ENCODE assay signal across 9 mouse cellular contexts in genomic region chr4:154328836-154329235, GRCm38 (mm10). TPM values are rescaled to one million over a fixed set of nuclear protein-coding genes. Genes with fewer than 3 reads are reported as not detected.
DNase-seq lines count a peak whose midpoint lies in the region; ATAC-seq and TF ChIP-seq lines count a peak whose summit lies in the region.
"Had no signal": no experiment of that assay in that cellular context is flagged by ENCODE, and none has a peak within 500 bp of the region (broad histone marks: within the 10 kb centered on the region; RNA-seq: fewer than 3 reads in every experiment).

No protein-coding gene starts in this region.

- DNase-seq in ES-CJ7 (ENCODE audit: low read depth, low spot score), result peak; percentile 80
- DNase-seq in brain, adult 2 months (ENCODE audit: low read depth, low spot score), result peak; percentile 72
- DNase-seq in embryonic facial prominence, embryonic 14.5 days (ENCODE audit: low spot score), result peak; percentile 74
- DNase-seq in kidney, postnatal 10 days, result peak; percentile 83
- DNase-seq in liver, adult 2 months (ENCODE audit: extremely low read depth, low read depth, low spot score), result peak; percentile 19
- peak; percentile 84 for DNase-seq in neural tube, embryonic 10.5 days (ENCODE audit: extremely low spot score, low spot score)
- DNase-seq in thymus, postnatal 36 days, result peak; percentile 30 to 46

- no peaks in the 10 kb centered on the region for H3K27me3 ChIP-seq in embryonic facial prominence, embryonic 14.5 days (replicated peaks; ENCODE audit: control insufficient read depth, insufficient read depth, low read length)
- no peaks in the 10 kb centered on the region for H3K27me3 ChIP-seq in heart, embryonic 16.5 days (ENCODE audit: control insufficient read depth, insufficient read depth, low read length)
- no peaks in the 10 kb centered on the region for H3K27me3 ChIP-seq in liver, adult 2 months (ENCODE audit: control insufficient read depth, insufficient read depth, low read length)

- no peak for TF ChIP-seq POLR2A in liver, adult 2 months (IDR thresholded peaks at IDR 0.05; ENCODE audit: extremely low read depth, insufficient read depth, low read length)

- no peaks in the 10 kb centered on the region for H3K9me3 ChIP-seq in embryonic facial prominence, embryonic 14.5 days (ENCODE audit: control insufficient read depth, low read length)
- H3K9me3 ChIP-seq in heart, embryonic 16.5 days (replicated peaks; ENCODE audit: control insufficient read depth, low read length), result no peaks in the 10 kb centered on the region

- no peaks in the 10 kb centered on the region; the same call in 1 of the 2 replicates for H3K4me1 ChIP-seq in embryonic facial prominence, embryonic 14.5 days (ENCODE audit: control insufficient read depth, insufficient read depth, low read length)
- peaks cover 46% of the 10 kb centered on the region for H3K4me1 ChIP-seq in heart, embryonic 16.5 days (ENCODE audit: control insufficient read depth, insufficient read depth, low read length)
- no peaks in the 10 kb centered on the region for H3K4me1 ChIP-seq in liver, adult 2 months (ENCODE audit: control insufficient read depth, insufficient read depth, low read length)

- no peak overlapping the region for H3K27ac ChIP-seq in embryonic facial prominence, embryonic 14.5 days (replicated peaks; ENCODE audit: low read depth, low read length)
- H3K27ac ChIP-seq in heart, embryonic 16.5 days (ENCODE audit: low read length), result peak overlapping the region; percentile 97
- no peak overlapping the region for H3K27ac ChIP-seq in liver, adult 2 months (replicated peaks; ENCODE audit: insufficient read depth, low read depth, low read length)

- peak; percentile 59 for TF ChIP-seq CTCF in liver, adult 2 months (IDR thresholded peaks at IDR 0.05; ENCODE audit: low read depth, low read length)

- H3K9ac ChIP-seq in embryonic facial prominence, embryonic 14.5 days (ENCODE audit: low read depth, low read length), result no peak overlapping the region
- no peak overlapping the region; the same call in 1 of the 2 replicates for H3K9ac ChIP-seq in heart, embryonic 16.5 days (ENCODE audit: low read length)
- H3K9ac ChIP-seq in liver, adult 2 months (ENCODE audit: low read depth, low read length), result no peak overlapping the region

- no peaks in the 10 kb centered on the region for H3K79me2 ChIP-seq in liver, adult 2 months (ENCODE audit: control insufficient read depth, insufficient read depth, low read length)

- H3K36me3 ChIP-seq in embryonic facial prominence, embryonic 14.5 days (ENCODE audit: control insufficient read depth, insufficient read depth, low read length), result no peaks in the 10 kb centered on the region
- H3K36me3 ChIP-seq in heart, embryonic 16.5 days (ENCODE audit: control insufficient read depth, insufficient read depth), result peaks cover 6% of the 10 kb centered on the region; the same call in 1 of the 2 replicates
- no peaks in the 10 kb centered on the region for H3K36me3 ChIP-seq in liver, adult 2 months (ENCODE audit: control insufficient read depth, insufficient read depth, low read length)

- peak overlapping the region; percentile 5; the same call in 1 of the 2 replicates for H3K4me2 ChIP-seq in embryonic facial prominence, embryonic 14.5 days (ENCODE audit: low read depth, low read length)
- no peak overlapping the region for H3K4me2 ChIP-seq in heart, embryonic 16.5 days (ENCODE audit: low read depth, low read length)

- 10% methylated on average over 6 of the region's 6 CpGs for WGBS in embryonic facial prominence, embryonic 14.5 days
- whole genome bisulfite sequencing in heart, embryonic 16.5 days, result 11% methylated on average over 6 of the region's 6 CpGs
- 12% methylated on average over 6 of the region's 6 CpGs for WGBS in liver, adult 2 months

- peak; percentile 78 for ATAC-seq in embryonic facial prominence, embryonic 14.5 days (ENCODE audit: low read depth)
- no peak for ATAC-seq in heart, embryonic 16.5 days (replicated peaks; ENCODE audit: extremely low read depth, insufficient read depth, low FRiP score)

- no peak overlapping the region for H3K4me3 ChIP-seq in embryonic facial prominence, embryonic 14.5 days (ENCODE audit: low read depth, low read length)
- no peak overlapping the region for H3K4me3 ChIP-seq in heart, embryonic 16.5 days (ENCODE audit: low read length)
- H3K4me3 ChIP-seq in liver, adult 2 months (ENCODE audit: insufficient read depth, low read depth, low read length), result no peak overlapping the region

RNA-seq across cellular contexts. Expression of gene B230104I21Rik, which starts 7.1 kb away (rescaled TPM):
- 0.33 TPM in 1 of 2 replicates, not detected in the other for polyA plus RNA-seq in embryonic facial prominence, embryonic 14.5 days (2014; fragmentation: Nextera tagmentation; extraction: Ambion mirVana)
- 0.17 TPM in 1 of 2 replicates, not detected in the other for polyA plus RNA-seq in heart, embryonic 16.5 days (2015; fragmentation: Nextera tagmentation; extraction: Ambion mirVana)
- not detected in 2 replicates for total RNA-seq in liver, adult 2 months (2014; rRNA removed)
- polyA plus RNA-seq in liver, adult 2 months (2012; rRNA removed), result not detected in 2 replicates
- total RNA-seq: gastrocnemius, postnatal 36 days had no signal

RNA-seq across cellular contexts. Expression of gene Arhgef16, which starts 27.4 kb away (rescaled TPM):
- polyA plus RNA-seq in embryonic facial prominence, embryonic 14.5 days (2014; fragmentation: Nextera tagmentation; extraction: Ambion mirVana), result 5.5 and 6.1 TPM in 2 replicates
- 4.3 and 5.3 TPM in 2 replicates for polyA plus RNA-seq in heart, embryonic 16.5 days (2015; fragmentation: Nextera tagmentation; extraction: Ambion mirVana)
- 2.4 and 3.5 TPM in 2 replicates for total RNA-seq in liver, adult 2 months (2014; rRNA removed)
- 2.7 and 3.7 TPM in 2 replicates for polyA plus RNA-seq in liver, adult 2 months (2012; rRNA removed)

Comparison
In these comparisons a context has a peak if more than half of its experiments do, and no peak if none do; other contexts are left out.
1. DNase-seq: peak in every context shown above with its lines; median percentile 84 in neural tube, embryonic 10.5 days; 83 in kidney, postnatal 10 days; 80 in ES-CJ7; 74 in embryonic facial prominence, embryonic 14.5 days; 72 in brain, adult 2 months; 38 in thymus, postnatal 36 days; 19 in liver, adult 2 months.